Mouse (Mus musculus): ENCODE results near the gene Agbl1. TPM values are rescaled to one million over a fixed set of nuclear protein-coding genes. Genes with fewer than 3 reads are reported as not detected.

Agbl1 gene
- polyA plus RNA-seq, 1 experiment, result 0.63 TPM

DNA sequence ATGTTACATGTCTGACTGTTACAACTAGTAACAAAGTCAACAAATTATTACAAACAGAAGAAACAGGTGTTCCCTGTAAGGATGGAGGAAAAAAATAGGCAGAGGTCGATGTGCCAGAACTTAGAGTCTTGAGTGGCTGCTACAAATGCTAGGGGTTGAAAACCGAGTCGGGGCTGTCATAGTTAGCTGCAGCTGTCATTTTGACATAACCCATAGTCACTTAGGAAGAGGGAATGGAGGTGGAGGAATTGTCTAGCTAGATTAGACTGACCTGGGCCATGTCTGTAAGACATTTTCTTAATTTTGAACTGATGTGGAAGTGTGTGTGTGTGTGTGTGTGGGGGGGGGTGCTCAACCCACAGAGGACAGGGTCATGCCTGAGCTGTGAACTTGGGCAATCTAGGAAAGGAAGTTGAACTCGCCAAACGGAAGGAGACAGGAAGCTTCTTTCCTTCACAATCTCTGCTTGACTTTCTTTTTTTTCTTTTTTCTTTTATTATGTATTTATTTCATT lies 364.9 kb downstream of the Agbl1 start:
- Histone ChIP-seq H3K27ac (ENCODE audit: control insufficient read depth, insufficient read depth, low read depth, low read length) (no peak overlapping the region), H3K4me3 (ENCODE audit: control insufficient read depth, low read depth, low read length) (no peak overlapping the region), H3K36me3 (ENCODE audit: control insufficient read depth, insufficient read depth, low read length) (no peaks in the 10 kb centered on the region), H3K4me1 (ENCODE audit: control insufficient read depth, insufficient read depth, low read length) (no peaks in the 10 kb centered on the region), H3K27me3 (ENCODE audit: control insufficient read depth, insufficient read depth, low read length) (no peaks in the 10 kb centered on the region)
- TF ChIP-seq CTCF (IDR thresholded peaks at IDR 0.05; ENCODE audit: control insufficient read depth, insufficient read depth, insufficient replicate concordance, low read depth, low read length), result no peak
- no peak for TF ChIP-seq POLR2A (IDR thresholded peaks at IDR 0.05; ENCODE audit: control insufficient read depth, low read depth, low read length)

DNA sequence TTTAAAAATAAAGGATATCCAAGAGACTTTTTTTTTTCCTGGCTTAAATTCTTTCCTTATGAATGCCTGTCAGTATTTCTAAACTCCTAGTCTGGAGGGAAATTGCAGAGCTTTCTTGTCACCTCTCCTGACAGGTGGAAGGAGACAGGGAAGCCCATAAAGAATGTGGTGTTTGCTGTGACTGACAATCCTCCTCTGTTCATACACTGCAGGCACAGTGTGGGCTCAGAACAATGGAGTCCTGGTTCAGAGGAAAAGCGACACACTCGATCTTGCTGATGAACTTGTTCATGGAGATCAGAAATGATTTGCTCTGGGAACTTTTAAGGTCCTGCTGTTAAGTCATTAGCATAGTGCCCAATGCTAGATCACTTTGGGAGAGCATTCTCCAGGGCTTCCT lies 368.1 kb downstream of the Agbl1 start:
- Histone ChIP-seq H3K4me1 (ENCODE audit: control insufficient read depth, insufficient read depth, low read length) (no peaks in the 10 kb centered on the region), H3K27me3 (ENCODE audit: control insufficient read depth, insufficient read depth, low read length) (no peaks in the 10 kb centered on the region), H3K27ac (ENCODE audit: control insufficient read depth, insufficient read depth, low read depth, low read length) (no peak overlapping the region), H3K4me3 (ENCODE audit: control insufficient read depth, low read depth, low read length) (no peak overlapping the region), H3K36me3 (ENCODE audit: control insufficient read depth, insufficient read depth, low read length) (no peaks in the 10 kb centered on the region)
- TF ChIP-seq CTCF (IDR thresholded peaks at IDR 0.05; ENCODE audit: control insufficient read depth, insufficient read depth, insufficient replicate concordance, low read depth, low read length) (no peak), POLR2A (IDR thresholded peaks at IDR 0.05; ENCODE audit: control insufficient read depth, low read depth, low read length) (no peak)

DNA sequence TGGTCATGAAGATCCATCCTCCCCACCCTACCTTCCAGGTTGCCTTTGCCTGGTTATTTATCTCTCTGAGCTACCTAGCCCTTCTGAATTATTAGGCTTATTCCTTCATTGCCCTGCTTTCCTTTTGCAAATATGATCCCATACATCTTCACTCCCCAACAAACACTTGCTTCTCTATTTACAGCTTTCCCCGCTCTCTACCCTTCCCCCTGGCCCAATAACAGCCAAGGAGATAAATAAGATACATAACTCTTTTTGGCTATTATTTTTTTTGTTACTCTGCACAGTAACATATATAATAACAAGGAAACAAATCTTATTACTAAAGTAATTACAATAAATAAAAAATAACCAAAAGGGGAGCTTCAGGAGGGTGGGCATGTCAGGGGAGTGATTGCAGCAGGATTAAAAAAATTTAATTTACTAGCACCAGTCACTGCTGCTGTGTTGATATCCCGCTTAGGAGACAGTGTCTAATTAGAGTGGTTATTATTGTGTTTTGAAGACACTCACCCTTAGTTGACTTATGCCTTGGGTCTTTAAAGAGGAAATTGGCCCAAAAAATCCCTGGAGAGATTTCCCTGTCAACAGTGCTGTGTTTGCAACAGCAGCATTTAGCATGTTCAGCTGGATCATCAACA lies 370.5 kb downstream of the Agbl1 start:
- Histone ChIP-seq H3K27ac (ENCODE audit: control insufficient read depth, insufficient read depth, low read depth, low read length) (no peak overlapping the region), H3K4me1 (ENCODE audit: control insufficient read depth, insufficient read depth, low read length) (no peaks in the 10 kb centered on the region), H3K27me3 (ENCODE audit: control insufficient read depth, insufficient read depth, low read length) (no peaks in the 10 kb centered on the region), H3K36me3 (ENCODE audit: control insufficient read depth, insufficient read depth, low read length) (no peaks in the 10 kb centered on the region), H3K4me3 (ENCODE audit: control insufficient read depth, low read depth, low read length) (no peak overlapping the region)
- no peak for TF ChIP-seq CTCF (IDR thresholded peaks at IDR 0.05; ENCODE audit: control insufficient read depth, insufficient read depth, insufficient replicate concordance, low read depth, low read length)
- no peak for TF ChIP-seq POLR2A (IDR thresholded peaks at IDR 0.05; ENCODE audit: control insufficient read depth, low read depth, low read length)

DNA sequence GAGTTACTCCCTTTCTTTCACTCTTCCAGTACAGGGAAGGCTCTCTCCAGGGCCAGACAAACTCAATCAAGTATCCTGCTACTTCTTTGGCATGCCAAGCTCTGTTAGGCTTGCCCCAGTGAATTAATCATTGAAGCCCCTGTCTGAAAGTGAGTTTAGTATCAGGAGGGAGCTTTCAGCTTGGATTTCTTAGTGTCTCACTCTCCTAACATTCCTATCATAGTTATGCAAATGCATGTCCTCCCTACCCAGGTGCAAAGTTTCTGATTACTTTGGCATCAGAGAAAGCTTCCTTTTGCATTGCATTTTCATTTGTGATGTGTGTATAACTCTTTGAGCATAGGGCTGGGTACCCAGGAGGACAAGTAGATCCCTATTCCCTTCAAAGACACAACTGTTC lies 399.8 kb downstream of the Agbl1 start:
- TF ChIP-seq POLR2A (IDR thresholded peaks at IDR 0.05; ENCODE audit: control insufficient read depth, low read depth, low read length), result no peak
- no peak for TF ChIP-seq CTCF (IDR thresholded peaks at IDR 0.05; ENCODE audit: control insufficient read depth, insufficient read depth, insufficient replicate concordance, low read depth, low read length)
- H3K27me3 ChIP-seq (ENCODE audit: control insufficient read depth, insufficient read depth, low read length), result no peaks in the 10 kb centered on the region
- no peak overlapping the region for H3K4me3 ChIP-seq (ENCODE audit: control insufficient read depth, low read depth, low read length)
- no peaks in the 10 kb centered on the region for H3K36me3 ChIP-seq (ENCODE audit: control insufficient read depth, insufficient read depth, low read length)
- no peak overlapping the region for H3K27ac ChIP-seq (ENCODE audit: control insufficient read depth, insufficient read depth, low read depth, low read length)
- H3K4me1 ChIP-seq (ENCODE audit: control insufficient read depth, insufficient read depth, low read length), result no peaks in the 10 kb centered on the region

DNA sequence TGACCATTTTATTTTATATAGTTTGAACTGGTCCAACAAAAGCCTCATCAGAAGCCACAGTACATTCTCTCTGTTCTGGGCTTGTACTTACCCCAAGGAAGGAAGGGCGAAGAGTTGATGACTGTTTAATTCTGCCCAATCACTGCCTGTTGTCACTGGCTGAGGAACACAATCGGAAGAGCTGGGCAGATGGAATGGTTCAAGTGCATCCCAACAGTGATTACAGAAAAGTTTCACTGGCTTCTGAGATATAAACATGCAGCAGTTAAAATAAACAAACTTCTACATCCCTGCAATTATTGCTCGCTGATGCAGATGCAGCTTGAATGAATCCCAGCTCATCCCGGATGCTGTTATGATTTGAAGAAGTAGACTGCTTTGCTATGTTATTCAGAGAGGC lies 421.3 kb downstream of the Agbl1 start:
- no peaks in the 10 kb centered on the region for H3K27me3 ChIP-seq (ENCODE audit: control insufficient read depth, insufficient read depth, low read length)
- no peak overlapping the region for H3K27ac ChIP-seq (ENCODE audit: control insufficient read depth, insufficient read depth, low read depth, low read length)
- TF ChIP-seq CTCF (IDR thresholded peaks at IDR 0.05; ENCODE audit: control insufficient read depth, insufficient read depth, insufficient replicate concordance, low read depth, low read length), result no peak
- no peak for TF ChIP-seq POLR2A (IDR thresholded peaks at IDR 0.05; ENCODE audit: control insufficient read depth, low read depth, low read length)
- H3K4me1 ChIP-seq (ENCODE audit: control insufficient read depth, insufficient read depth, low read length), result no peaks in the 10 kb centered on the region
- no peaks in the 10 kb centered on the region for H3K36me3 ChIP-seq (ENCODE audit: control insufficient read depth, insufficient read depth, low read length)
- H3K4me3 ChIP-seq (ENCODE audit: control insufficient read depth, low read depth, low read length), result no peak overlapping the region

DNA sequence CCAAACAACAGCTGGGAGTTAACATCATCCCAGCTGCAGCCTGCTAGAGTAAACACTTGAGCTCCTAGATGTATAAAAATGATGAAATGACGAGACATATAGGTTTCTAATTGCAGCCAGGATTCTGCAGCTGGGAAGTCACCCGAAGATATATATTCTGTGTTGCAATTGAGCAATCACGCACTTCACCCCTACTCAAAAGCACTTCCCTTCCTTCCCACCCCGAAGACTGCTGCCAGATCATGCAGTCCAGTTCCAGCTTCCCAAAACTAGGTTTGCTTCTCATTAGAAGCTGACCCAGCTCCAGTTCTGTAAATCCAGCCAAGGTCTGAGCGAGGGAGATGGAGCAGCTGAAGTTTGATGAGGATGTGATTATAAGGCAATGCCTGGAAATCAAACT lies 431.4 kb downstream of the Agbl1 start:
- H3K4me1 ChIP-seq (ENCODE audit: control insufficient read depth, insufficient read depth, low read length), result no peaks in the 10 kb centered on the region
- TF ChIP-seq CTCF (IDR thresholded peaks at IDR 0.05; ENCODE audit: control insufficient read depth, insufficient read depth, insufficient replicate concordance, low read depth, low read length), result no peak
- no peak for TF ChIP-seq POLR2A (IDR thresholded peaks at IDR 0.05; ENCODE audit: control insufficient read depth, low read depth, low read length)
- no peaks in the 10 kb centered on the region for H3K27me3 ChIP-seq (ENCODE audit: control insufficient read depth, insufficient read depth, low read length)
- H3K4me3 ChIP-seq (ENCODE audit: control insufficient read depth, low read depth, low read length), result no peak overlapping the region
- H3K27ac ChIP-seq (ENCODE audit: control insufficient read depth, insufficient read depth, low read depth, low read length), result no peak overlapping the region
- no peaks in the 10 kb centered on the region for H3K36me3 ChIP-seq (ENCODE audit: control insufficient read depth, insufficient read depth, low read length)

DNA sequence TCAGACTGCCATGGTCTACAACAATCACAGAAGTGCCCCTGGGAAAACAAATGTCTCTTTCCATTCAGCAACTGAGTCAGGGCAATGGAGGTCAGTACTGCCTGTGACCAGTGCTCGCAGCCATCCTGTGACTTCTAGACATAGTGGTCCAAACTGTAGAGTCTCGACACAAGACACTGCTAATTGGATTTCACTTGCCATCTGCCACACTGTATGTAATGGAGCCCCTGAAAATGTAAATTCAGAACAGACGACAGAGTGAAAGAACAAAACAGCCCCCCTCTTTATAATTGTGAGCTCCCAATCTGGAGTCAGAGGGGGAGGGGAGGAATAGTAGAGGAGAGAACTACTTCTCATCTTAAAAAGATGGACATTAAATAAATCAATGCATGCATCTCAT lies 445.2 kb downstream of the Agbl1 start:
- H3K4me1 ChIP-seq (ENCODE audit: control insufficient read depth, insufficient read depth, low read length), result no peaks in the 10 kb centered on the region

More for the DNA sequence above, 445.2 kb downstream of the Agbl1 start:
- H3K27ac ChIP-seq (ENCODE audit: control insufficient read depth, insufficient read depth, low read depth, low read length), result no peak overlapping the region
- no peak overlapping the region for H3K4me3 ChIP-seq (ENCODE audit: control insufficient read depth, low read depth, low read length)
- TF ChIP-seq POLR2A (IDR thresholded peaks at IDR 0.05; ENCODE audit: control insufficient read depth, low read depth, low read length) (no peak), CTCF (IDR thresholded peaks at IDR 0.05; ENCODE audit: control insufficient read depth, insufficient read depth, insufficient replicate concordance, low read depth, low read length) (no peak)
- H3K36me3 ChIP-seq (ENCODE audit: control insufficient read depth, insufficient read depth, low read length), result no peaks in the 10 kb centered on the region
- H3K27me3 ChIP-seq (ENCODE audit: control insufficient read depth, insufficient read depth, low read length), result no peaks in the 10 kb centered on the region

All from testis, adult 2 months (tissue).